Mouse (Mus musculus) gastrocnemius, postnatal 10 days (tissue): ENCODE measurements at regions not wholly inside any gene's neighbourhood (a gene's known extent, or its start where the extent isn't known, plus 50 kb on each side); places are given as distances from the start of the nearest gene placed in this dataset.

Experiments used
- DNase-seq: peaks from one replicate; pipeline ENCODE4 v3.0.0; 2021; ENCODE audit warnings: mixed read lengths

DNA sequence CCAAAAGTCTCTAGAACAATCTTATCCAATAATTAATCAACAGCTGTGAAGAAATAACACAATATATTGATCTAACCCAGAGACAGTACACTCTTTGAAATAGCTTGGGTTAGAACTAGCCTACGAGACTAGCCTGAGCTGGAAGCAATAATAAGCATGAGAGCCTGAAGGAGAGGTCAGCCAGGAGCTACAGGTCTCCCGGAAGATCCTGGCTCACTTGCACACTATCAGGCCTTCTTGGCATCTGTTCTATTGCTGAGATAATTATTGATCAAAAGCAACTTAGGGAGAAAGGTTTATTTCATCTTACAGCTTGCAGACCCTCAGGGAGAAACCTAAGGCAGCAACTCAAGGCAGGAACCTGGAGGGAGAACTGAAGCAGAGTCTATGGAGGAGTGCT lies 64.0 kb upstream of the Hes1 start:
- no peak for DNase-seq

- DNase-seq = no peak
Measured at GRCm38 (mm10) chr16:30005124-30005523, 59.1 kb upstream of the Hes1 start.

DNA sequence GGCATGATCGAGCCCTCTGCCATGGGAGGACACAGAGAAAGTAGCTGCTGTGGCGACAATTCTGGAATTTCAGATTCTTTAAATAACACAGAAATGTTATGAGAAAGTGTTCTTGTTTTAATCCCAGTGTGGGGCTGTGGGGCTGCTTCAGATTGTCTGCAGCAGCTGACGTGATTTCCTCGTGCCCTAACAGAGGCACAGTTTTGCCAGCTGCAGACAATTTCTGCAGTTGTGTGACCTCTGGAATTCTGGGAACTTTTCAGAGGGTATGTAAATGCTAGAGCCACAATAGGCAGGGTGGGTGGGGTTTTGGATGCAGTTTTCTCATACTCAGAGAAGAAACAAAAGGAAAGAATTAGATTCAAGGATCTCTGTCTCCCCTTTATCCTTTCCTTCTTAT lies 57.4 kb upstream of the Hes1 start:
- DNase-seq = no peak

- DNase-seq = peak; percentile 95
Measured at GRCm38 (mm10) chr16:30008451-30009357, 55.5 kb upstream of the Hes1 start.

- no peak for DNase-seq
Measured at GRCm38 (mm10) chr16:30009521-30010186, 54.5 kb upstream of the Hes1 start.

DNA sequence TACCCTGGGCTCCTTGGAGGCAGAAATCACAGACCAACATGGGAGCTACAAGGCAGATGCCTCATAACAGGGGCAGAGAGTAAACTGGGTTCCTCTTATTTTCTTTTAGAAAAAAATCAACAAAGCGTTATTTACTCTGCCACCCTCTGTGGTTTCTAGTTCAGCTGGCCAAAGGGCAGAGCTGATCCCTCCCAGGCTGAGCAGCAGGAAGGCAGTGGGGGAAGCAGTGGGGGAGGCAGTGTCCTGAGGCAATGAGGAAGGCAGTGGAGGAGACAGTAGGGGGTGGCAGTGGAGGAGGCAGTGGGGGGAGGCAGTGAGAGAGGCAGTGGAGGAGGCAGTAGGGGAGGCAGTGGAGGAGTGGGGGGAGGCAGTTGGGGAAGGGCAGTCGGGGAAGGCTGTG lies 51.1 kb upstream of the Hes1 start:
- DNase-seq = no peak

DNA sequence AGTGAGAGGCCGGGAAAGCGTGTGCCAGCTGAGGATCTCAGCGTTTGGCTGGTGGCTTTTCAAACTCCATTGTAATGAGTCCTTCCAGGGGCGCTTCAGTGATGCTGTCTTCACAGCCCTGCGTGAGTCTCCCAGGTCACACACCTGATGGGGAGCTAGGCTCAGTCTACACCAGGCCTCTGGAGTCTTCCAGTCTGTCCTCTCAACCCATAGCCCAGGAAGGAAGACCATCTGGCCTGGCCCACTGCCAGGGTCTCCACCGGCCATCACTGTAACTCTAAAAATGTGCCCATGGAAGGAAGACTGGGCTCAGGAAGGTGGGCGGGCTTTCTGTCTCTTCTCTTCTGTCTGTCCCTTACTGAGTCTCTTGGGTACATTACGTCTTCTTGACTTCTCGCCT lies 50.2 kb upstream of the Hes1 start:
- DNase-seq = no peak
